Mouse (Mus musculus) megakaryocyte, embryonic 14.5 days (primary cell): Measurements from ENCODE around the gene Snap47.

Source experiments
- FLI1 ChIP-seq: IDR thresholded peaks from 2 replicates; pipeline ENCODE4 v1.6.1; 2012; ENCODE audit warnings: low read length, inconsistent platforms, mixed read lengths
- GATA1 ChIP-seq: IDR thresholded peaks from 3 replicates; pipeline ENCODE4 v1.6.1; 2012; ENCODE audit warnings: mixed read lengths, low read length, inconsistent platforms, borderline replicate concordance

DNA sequence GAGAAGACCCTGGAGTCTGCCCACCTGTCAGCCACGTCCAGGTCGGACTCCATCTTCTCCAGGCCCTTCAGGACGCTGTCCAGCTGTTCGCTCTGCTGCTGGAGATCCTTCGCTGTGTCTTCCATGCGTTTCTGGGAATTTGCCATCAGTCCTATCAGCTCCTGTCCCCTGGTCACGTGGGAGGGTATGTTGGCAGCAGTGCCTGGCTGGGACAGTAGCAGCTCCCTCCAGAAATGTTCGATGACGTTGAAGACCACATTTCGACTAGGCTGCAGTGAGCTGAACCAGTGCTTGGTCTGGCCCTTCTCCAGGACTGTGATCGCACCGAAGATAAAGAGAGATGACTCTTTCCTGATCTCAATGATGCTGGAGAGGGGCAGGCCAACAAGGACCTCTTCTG lies 13.0 kb downstream of the Snap47 start:
- TF ChIP-seq GATA1 (no peak), FLI1 (no peak)
